Mouse (Mus musculus) megakaryocyte progenitor cell, adult 5-6 weeks (primary cell): ENCODE results near the gene Myom3. TPM values are rescaled to one million over a fixed set of nuclear protein-coding genes. Genes with fewer than 3 reads are reported as not detected.

Experiments
- ATAC-seq: replicated peaks from 2 replicates; pipeline ENCODE4 v1.8.0; 2016; ENCODE audit warnings: mild to moderate bottlenecking, moderate TSS enrichment, inconsistent platforms; ENCODE audit not compliant: poor library complexity
- total RNA-seq, 2 experiments: library from RNA; stranded (forward) in 1 of 2; stranded (reverse) in 1 of 2; fragments of 157-497, 149-512 nt in 1 of 2; fragments of 200-1000 nt in 1 of 2; gene quantifications; 2 replicates each; pipeline versions ENCODE4 v1.2.3 to v1.2.4; 2015 to 2017

Myom3 gene
- total RNA-seq, 2 experiments from 2014 or later: not detected

DNA sequence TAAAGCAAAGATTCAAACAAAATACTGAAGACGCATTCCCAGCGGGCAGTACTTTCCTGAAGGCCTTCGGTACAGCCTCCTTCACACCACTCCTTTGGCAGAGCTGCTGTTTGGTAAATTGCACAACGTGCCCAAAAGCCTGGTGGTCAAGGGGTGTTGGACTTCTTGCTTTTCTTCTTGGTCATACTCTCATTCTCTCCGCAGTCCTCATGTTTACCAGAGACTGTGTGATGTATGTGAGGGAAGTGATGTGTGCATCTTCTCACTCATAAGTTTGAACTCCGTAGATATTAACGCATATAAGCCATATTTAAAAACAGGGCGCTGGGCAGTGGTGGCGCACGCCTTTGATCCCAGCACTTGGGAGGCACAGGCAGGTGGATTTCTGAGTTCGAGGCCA, 95.1 kb downstream of the Myom3 start:
- ATAC-seq: no peak

DNA sequence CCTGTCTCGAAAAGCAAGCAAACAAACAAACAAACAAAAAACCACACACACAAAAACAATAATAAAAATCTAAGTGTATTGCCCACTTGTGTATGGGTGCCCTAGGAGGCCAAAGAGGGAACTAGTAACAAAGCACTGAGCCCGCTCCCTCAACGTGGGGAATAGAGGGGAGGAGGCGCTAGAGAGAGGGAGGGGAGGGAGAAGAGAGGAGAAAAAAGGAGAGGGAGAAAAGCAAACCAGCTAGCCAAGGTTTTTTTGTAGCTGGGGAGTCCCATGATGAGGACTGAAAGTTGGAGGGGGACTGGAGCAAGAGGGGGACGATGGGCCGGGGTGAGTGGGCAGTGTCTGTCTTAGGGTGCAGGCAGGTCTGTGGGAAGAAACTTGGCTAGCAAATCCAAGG, 95.6 kb downstream of the Myom3 start:
- no peak for ATAC-seq

DNA sequence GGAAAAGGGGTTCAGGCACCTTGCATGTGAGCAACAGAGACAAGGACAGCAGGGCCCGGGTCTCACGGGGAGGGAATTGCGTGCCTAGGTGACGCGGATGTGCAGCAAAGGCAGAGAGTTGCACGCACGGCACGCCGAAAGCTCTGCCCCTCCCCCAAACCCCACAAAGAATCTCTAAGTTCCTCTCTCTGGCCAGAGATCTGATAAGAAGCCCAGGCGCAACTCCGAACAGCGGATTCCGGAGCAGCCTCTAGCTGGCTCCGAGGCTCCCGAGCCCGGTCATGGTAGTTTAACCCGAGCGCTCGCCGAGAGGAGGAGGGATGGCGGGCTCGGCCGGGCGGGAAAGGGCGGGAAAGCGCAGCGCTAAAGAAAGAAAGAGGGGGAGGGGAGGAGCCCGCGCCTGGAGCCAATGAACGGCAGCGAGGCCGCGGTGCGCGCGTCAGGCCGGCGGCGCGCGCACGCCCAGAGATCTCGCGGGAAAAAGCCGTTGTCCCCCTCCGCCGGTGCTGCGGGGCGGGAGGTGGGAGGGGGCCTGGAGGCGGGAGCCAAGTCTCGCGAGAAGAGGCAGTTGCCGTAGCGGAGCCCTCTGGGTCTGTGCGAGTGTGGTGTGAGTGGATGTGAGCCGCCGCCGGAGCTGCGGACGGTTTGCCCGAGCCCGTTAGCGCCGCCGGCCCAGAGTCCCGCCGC, 96.2 kb downstream of the Myom3 start, which contains the start of gene Srsf10:
Gene Srsf10, plus strand, starts transcription at position 212 of the 687 bp plus-strand sequence.
- ATAC-seq: peak; percentile 81

DNA sequence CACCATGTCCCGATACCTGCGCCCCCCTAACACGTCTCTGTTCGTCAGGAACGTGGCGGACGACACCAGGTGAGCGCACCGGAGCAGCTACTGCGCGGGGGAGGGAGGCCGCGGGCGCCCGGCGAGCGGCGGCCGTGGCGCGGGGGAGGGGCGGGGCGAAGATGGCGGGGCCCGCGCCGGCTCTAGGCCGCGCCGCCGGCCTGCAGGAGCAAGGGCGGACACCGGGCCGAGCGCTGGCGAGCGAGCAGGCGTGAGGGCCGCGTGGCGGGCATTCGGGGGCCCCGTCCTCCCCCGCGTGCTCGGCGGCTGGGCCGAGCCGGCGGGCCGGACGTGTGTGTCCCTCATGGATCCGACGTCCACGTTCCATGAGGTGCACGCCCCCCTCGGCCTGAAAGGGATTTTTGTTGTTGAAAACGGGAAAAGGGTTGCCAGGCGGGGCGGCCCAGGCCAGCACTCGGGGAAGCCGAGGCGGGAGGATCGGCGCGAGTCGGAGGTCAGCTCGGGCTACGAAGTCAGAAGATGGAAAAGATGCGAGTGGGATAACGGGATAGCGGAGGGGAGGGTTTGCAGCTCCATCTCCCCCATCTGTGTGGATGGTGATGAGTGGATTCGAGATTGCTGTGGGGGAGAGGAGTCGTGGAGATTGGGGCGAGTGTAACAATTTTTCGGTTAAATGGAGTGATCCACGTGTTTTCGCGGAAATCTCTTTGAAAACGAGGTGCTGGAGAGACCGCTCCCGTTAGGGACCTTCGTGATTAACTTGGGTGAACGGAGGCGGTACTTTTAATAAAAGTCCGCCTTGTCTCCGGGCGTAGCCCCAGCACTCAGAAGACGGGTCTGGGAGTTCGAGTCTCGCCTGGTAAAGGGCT, 96.9 kb downstream of the Myom3 start:
- peak; percentile 4; the same call in 1 of the 2 replicates for ATAC-seq

DNA sequence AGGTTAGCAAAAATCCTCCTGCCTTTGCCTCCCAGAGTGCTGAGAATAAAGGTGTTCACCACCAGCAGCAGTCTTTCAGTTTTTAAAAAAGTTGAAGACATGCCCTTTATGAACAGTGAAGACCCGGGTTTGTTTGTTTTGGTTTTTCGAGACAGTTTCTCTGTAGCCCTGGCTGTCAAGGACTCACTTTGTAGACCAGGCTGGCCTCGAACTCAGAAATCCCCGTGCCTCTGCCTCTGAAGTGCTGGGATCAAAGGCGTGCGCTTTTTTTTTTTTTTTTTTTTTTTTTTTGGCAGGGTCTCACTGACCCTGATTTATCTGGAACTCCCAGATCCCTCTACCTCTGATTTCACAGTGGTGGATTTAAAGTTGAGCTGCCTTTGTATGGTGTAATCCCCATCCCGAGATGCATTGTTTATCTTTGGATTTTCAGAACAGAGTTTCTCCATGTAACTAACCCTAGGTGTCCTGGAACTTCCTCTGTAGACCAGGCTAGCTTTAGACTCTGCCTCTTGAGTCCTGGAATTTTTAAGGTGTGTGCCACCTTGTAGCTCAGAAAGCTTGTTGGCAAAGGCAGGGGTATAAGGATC, 98.2 kb downstream of the Myom3 start:
- ATAC-seq: no peak

Other genes starting within 250 kb of the Myom3 start
- gene Grhl3, start 186.1 kb upstream of the Myom3 start, total RNA-seq (2015): not detected in 2 replicates
- not detected in 2 replicates for gene Grhl3, start 186.1 kb upstream of the Myom3 start, total RNA-seq (2017)
- 0.68 and 1.6 TPM in 2 replicates for gene Ifnlr1, start 73.4 kb upstream of the Myom3 start, total RNA-seq (2015)
- 0.30 and 0.46 TPM in 2 replicates for gene Ifnlr1, start 73.4 kb upstream of the Myom3 start, total RNA-seq (2017)
- gene Il22ra1, start 31.5 kb upstream of the Myom3 start, total RNA-seq (2015): not detected in 2 replicates
- not detected in 2 replicates for gene Il22ra1, start 31.5 kb upstream of the Myom3 start, total RNA-seq (2017)
- gene Srsf10, start 96.0 kb downstream of the Myom3 start, total RNA-seq (2015): 195 and 208 TPM in 2 replicates
- gene Srsf10, start 96.0 kb downstream of the Myom3 start, total RNA-seq (2017): 200 and 240 TPM in 2 replicates
- gene Pnrc2, start 114.1 kb downstream of the Myom3 start, total RNA-seq (2015): 151 TPM in 2 replicates
- gene Pnrc2, start 114.1 kb downstream of the Myom3 start, total RNA-seq (2017): 131 and 154 TPM in 2 replicates
- gene Cnr2, start 135.7 kb downstream of the Myom3 start, total RNA-seq (2015): 6.5 and 7.0 TPM in 2 replicates
- gene Cnr2, start 135.7 kb downstream of the Myom3 start, total RNA-seq (2017): 5.2 and 6.7 TPM in 2 replicates
- gene Fuca1, start 161.0 kb downstream of the Myom3 start, total RNA-seq (2015): 27.9 and 39.3 TPM in 2 replicates
- 122 and 139 TPM in 2 replicates for gene Fuca1, start 161.0 kb downstream of the Myom3 start, total RNA-seq (2017)
- 51.4 and 52.1 TPM in 2 replicates for gene Hmgcl, start 186.7 kb downstream of the Myom3 start, total RNA-seq (2015)
- gene Hmgcl, start 186.7 kb downstream of the Myom3 start, total RNA-seq (2017): 39.7 and 48.1 TPM in 2 replicates
- gene Gale, start 204.0 kb downstream of the Myom3 start, total RNA-seq (2015): 4.4 and 5.2 TPM in 2 replicates
- 2.2 and 4.7 TPM in 2 replicates for gene Gale, start 204.0 kb downstream of the Myom3 start, total RNA-seq (2017)
- 37.2 and 42.6 TPM in 2 replicates for gene Lypla2, start 212.9 kb downstream of the Myom3 start, total RNA-seq (2015)
- gene Lypla2, start 212.9 kb downstream of the Myom3 start, total RNA-seq (2017): 15.7 and 21.9 TPM in 2 replicates
- 19.8 and 22.7 TPM in 2 replicates for gene Pithd1, start 227.5 kb downstream of the Myom3 start, total RNA-seq (2015)
- gene Pithd1, start 227.5 kb downstream of the Myom3 start, total RNA-seq (2017): 18.3 and 31.5 TPM in 2 replicates